Mouse (Mus musculus): ENCODE measurements around the gene Slc4a4. TPM values are rescaled to one million over a fixed set of nuclear protein-coding genes. Genes with fewer than 3 reads are reported as not detected.

Gene Slc4a4
- polyA plus RNA-seq, 1 experiment: 53.7 TPM

GRCm38 (mm10) chr5:89000598-89000997 lies 114.0 kb downstream of the Slc4a4 start:
- no peaks in the 10 kb centered on the region for H3K4me1 ChIP-seq (ENCODE audit: control insufficient read depth, insufficient read depth, low read length)
- no peak for TF ChIP-seq CTCF (IDR thresholded peaks at IDR 0.05; ENCODE audit: extremely low read depth, insufficient read depth, low read length)
- TF ChIP-seq POLR2A (IDR thresholded peaks at IDR 0.05; ENCODE audit: extremely low read depth, insufficient read depth, low read length): no peak
- H3K4me3 ChIP-seq (ENCODE audit: insufficient read depth, low read length): no peak overlapping the region
- no peak overlapping the region for H3K27ac ChIP-seq (ENCODE audit: insufficient read depth, low read length)

GRCm38 (mm10) chr5:89010116-89010515 lies 123.5 kb downstream of the Slc4a4 start:
- TF ChIP-seq POLR2A (IDR thresholded peaks at IDR 0.05; ENCODE audit: extremely low read depth, insufficient read depth, low read length) (no peak), CTCF (IDR thresholded peaks at IDR 0.05; ENCODE audit: extremely low read depth, insufficient read depth, low read length) (no peak)
- Histone ChIP-seq H3K4me1 (ENCODE audit: control insufficient read depth, insufficient read depth, low read length) (no peaks in the 10 kb centered on the region), H3K4me3 (ENCODE audit: insufficient read depth, low read length) (no peak overlapping the region), H3K27ac (ENCODE audit: insufficient read depth, low read length) (no peak overlapping the region; the same call in 1 of the 2 replicates)

GRCm38 (mm10) chr5:89012456-89012855 lies 125.8 kb downstream of the Slc4a4 start:
- TF ChIP-seq POLR2A (IDR thresholded peaks at IDR 0.05; ENCODE audit: extremely low read depth, insufficient read depth, low read length) (no peak), CTCF (IDR thresholded peaks at IDR 0.05; ENCODE audit: extremely low read depth, insufficient read depth, low read length) (no peak)
- H3K27ac ChIP-seq (ENCODE audit: insufficient read depth, low read length): no peak overlapping the region
- H3K4me3 ChIP-seq (ENCODE audit: insufficient read depth, low read length): no peak overlapping the region
- peaks cover 5% of the 10 kb centered on the region; the same call in 1 of the 2 replicates for H3K4me1 ChIP-seq (ENCODE audit: control insufficient read depth, insufficient read depth, low read length)

GRCm38 (mm10) chr5:89014782-89015181 lies 128.2 kb downstream of the Slc4a4 start:
- Histone ChIP-seq H3K27ac (ENCODE audit: insufficient read depth, low read length) (0 out of 2 replicates have a peak overlapping the region, but pooled peaks have one; percentile 46), H3K4me3 (ENCODE audit: insufficient read depth, low read length) (no peak overlapping the region), H3K4me1 (ENCODE audit: control insufficient read depth, insufficient read depth, low read length) (peaks cover 5% of the 10 kb centered on the region; the same call in 1 of the 2 replicates)
- TF ChIP-seq POLR2A (IDR thresholded peaks at IDR 0.05; ENCODE audit: extremely low read depth, insufficient read depth, low read length) (no peak), CTCF (IDR thresholded peaks at IDR 0.05; ENCODE audit: extremely low read depth, insufficient read depth, low read length) (no peak)

GRCm38 (mm10) chr5:89015878-89016277 lies 129.3 kb downstream of the Slc4a4 start:
- no peak for TF ChIP-seq CTCF (IDR thresholded peaks at IDR 0.05; ENCODE audit: extremely low read depth, insufficient read depth, low read length)
- TF ChIP-seq POLR2A (IDR thresholded peaks at IDR 0.05; ENCODE audit: extremely low read depth, insufficient read depth, low read length): no peak
- no peak overlapping the region for H3K27ac ChIP-seq (ENCODE audit: insufficient read depth, low read length)
- peaks cover 5% of the 10 kb centered on the region; the same call in 1 of the 2 replicates for H3K4me1 ChIP-seq (ENCODE audit: control insufficient read depth, insufficient read depth, low read length)
- no peak overlapping the region for H3K4me3 ChIP-seq (ENCODE audit: insufficient read depth, low read length)

- TF ChIP-seq POLR2A (IDR thresholded peaks at IDR 0.05; ENCODE audit: extremely low read depth, insufficient read depth, low read length): no peak
- TF ChIP-seq CTCF (IDR thresholded peaks at IDR 0.05; ENCODE audit: extremely low read depth, insufficient read depth, low read length): no peak
These were observed 131.9 kb downstream of the Slc4a4 start for GRCm38 (mm10) chr5:89018537-89018936.

GRCm38 (mm10) chr5:89024413-89024812 lies 137.8 kb downstream of the Slc4a4 start:
- TF ChIP-seq CTCF (IDR thresholded peaks at IDR 0.05; ENCODE audit: extremely low read depth, insufficient read depth, low read length) (no peak), POLR2A (IDR thresholded peaks at IDR 0.05; ENCODE audit: extremely low read depth, insufficient read depth, low read length) (no peak)
- Histone ChIP-seq H3K27ac (ENCODE audit: insufficient read depth, low read length) (no peak overlapping the region), H3K4me3 (ENCODE audit: insufficient read depth, low read length) (no peak overlapping the region), H3K4me1 (ENCODE audit: control insufficient read depth, insufficient read depth, low read length) (peaks cover 2% of the 10 kb centered on the region; the same call in 1 of the 2 replicates)

More at GRCm38 (mm10) chr5:89018537-89018936, 131.9 kb downstream of the Slc4a4 start:
- Histone ChIP-seq H3K4me3 (ENCODE audit: insufficient read depth, low read length) (no peak overlapping the region), H3K27ac (ENCODE audit: insufficient read depth, low read length) (no peak overlapping the region), H3K4me1 (ENCODE audit: control insufficient read depth, insufficient read depth, low read length) (peaks cover 7% of the 10 kb centered on the region; the same call in 1 of the 2 replicates)

GRCm38 (mm10) chr5:89027518-89028085 lies 141.0 kb downstream of the Slc4a4 start:
- no peak overlapping the region for H3K4me3 ChIP-seq (ENCODE audit: insufficient read depth, low read length)
- TF ChIP-seq POLR2A (IDR thresholded peaks at IDR 0.05; ENCODE audit: extremely low read depth, insufficient read depth, low read length) (no peak), CTCF (IDR thresholded peaks at IDR 0.05; ENCODE audit: extremely low read depth, insufficient read depth, low read length) (no peak)
- H3K27ac ChIP-seq (ENCODE audit: insufficient read depth, low read length): no peak overlapping the region
- H3K4me1 ChIP-seq (ENCODE audit: control insufficient read depth, insufficient read depth, low read length): peaks cover 2% of the 10 kb centered on the region; the same call in 1 of the 2 replicates

GRCm38 (mm10) chr5:89032647-89033046 lies 146.0 kb downstream of the Slc4a4 start:
- H3K4me3 ChIP-seq (ENCODE audit: insufficient read depth, low read length): no peak overlapping the region
- TF ChIP-seq CTCF (IDR thresholded peaks at IDR 0.05; ENCODE audit: extremely low read depth, insufficient read depth, low read length): no peak
- TF ChIP-seq POLR2A (IDR thresholded peaks at IDR 0.05; ENCODE audit: extremely low read depth, insufficient read depth, low read length): no peak
- H3K27ac ChIP-seq (ENCODE audit: insufficient read depth, low read length): no peak overlapping the region
- H3K4me1 ChIP-seq (ENCODE audit: control insufficient read depth, insufficient read depth, low read length): peaks cover 2% of the 10 kb centered on the region; the same call in 1 of the 2 replicates

GRCm38 (mm10) chr5:89033256-89033655 lies 146.6 kb downstream of the Slc4a4 start:
- H3K4me3 ChIP-seq (ENCODE audit: insufficient read depth, low read length): no peak overlapping the region
- peaks cover 2% of the 10 kb centered on the region; the same call in 1 of the 2 replicates for H3K4me1 ChIP-seq (ENCODE audit: control insufficient read depth, insufficient read depth, low read length)
- TF ChIP-seq POLR2A (IDR thresholded peaks at IDR 0.05; ENCODE audit: extremely low read depth, insufficient read depth, low read length) (no peak), CTCF (IDR thresholded peaks at IDR 0.05; ENCODE audit: extremely low read depth, insufficient read depth, low read length) (no peak)
- no peak overlapping the region for H3K27ac ChIP-seq (ENCODE audit: insufficient read depth, low read length)
